Mouse (Mus musculus): Measurements from ENCODE around the gene Ptprm.

GRCm38 (mm10) chr17:66749976-66750375 lies 604.3 kb downstream of the Ptprm start:
- TF ChIP-seq CTCF (IDR thresholded peaks at IDR 0.05; ENCODE audit: control insufficient read depth, insufficient read depth, insufficient replicate concordance, low read depth, low read length): no peak
- TF ChIP-seq POLR2A (IDR thresholded peaks at IDR 0.05; ENCODE audit: control insufficient read depth, low read depth, low read length): no peak
